Mouse (Mus musculus): ENCODE measurements around the gene Lipc.
"Not testable (repeated sequence)": the region's sequence is repeated elsewhere in the genome, so short reads cannot be mapped to it uniquely, and the experiment has no call there.

Gene Lipc

DNA sequence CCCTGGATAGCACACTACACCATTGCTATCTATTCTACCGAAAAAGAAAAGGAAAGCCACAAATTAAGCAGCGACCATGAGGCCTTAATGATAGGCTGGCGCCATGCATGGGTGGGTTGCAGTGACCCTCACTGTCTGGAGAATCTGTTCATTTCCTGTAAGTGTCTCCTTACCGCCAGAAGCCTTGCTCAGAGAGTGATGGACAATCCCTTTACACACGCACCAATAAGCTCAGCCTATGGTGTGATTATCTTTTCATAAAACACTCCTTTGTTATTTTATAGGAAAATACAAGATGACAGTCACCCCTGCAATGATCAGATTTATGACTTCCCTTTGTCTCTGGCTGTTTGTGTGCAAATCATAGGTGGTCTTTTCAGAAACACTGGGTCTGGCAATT, 92.8 kb downstream of the Lipc start:
- peak; percentile 31 for DNase-seq (ENCODE audit: low spot score)

GRCm38 (mm10) chr9:70855868-70856267, 96.2 kb downstream of the Lipc start:
- DNase-seq (ENCODE audit: low spot score) = no peak

- no peak for DNase-seq (ENCODE audit: low spot score)
Observed at GRCm38 (mm10) chr9:70854950-70855349, 97.1 kb downstream of the Lipc start.

GRCm38 (mm10) chr9:70853081-70853480, 98.9 kb downstream of the Lipc start:
- not testable (repeated sequence) for DNase-seq (ENCODE audit: low spot score)

DNA sequence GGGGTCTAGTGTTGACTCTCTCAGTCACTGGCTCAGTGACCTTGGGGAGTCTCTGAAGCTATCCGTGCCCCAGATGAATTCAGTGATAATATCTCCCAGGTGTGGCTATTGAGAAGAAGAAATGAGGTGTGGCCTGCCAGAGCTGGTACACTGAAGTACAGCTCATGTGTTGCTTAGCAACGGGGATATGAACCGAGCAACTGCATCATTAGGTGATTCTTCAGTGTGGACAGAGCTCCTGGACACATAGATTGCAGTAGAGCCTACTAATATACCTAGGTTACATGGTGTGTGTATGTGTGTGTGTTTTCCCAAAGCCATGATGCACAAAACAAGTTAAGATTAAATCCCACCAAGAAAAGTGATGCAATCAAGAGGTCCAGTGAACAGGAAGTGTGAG, 100.5 kb downstream of the Lipc start:
- DNase-seq (ENCODE audit: low spot score) = no peak

DNA sequence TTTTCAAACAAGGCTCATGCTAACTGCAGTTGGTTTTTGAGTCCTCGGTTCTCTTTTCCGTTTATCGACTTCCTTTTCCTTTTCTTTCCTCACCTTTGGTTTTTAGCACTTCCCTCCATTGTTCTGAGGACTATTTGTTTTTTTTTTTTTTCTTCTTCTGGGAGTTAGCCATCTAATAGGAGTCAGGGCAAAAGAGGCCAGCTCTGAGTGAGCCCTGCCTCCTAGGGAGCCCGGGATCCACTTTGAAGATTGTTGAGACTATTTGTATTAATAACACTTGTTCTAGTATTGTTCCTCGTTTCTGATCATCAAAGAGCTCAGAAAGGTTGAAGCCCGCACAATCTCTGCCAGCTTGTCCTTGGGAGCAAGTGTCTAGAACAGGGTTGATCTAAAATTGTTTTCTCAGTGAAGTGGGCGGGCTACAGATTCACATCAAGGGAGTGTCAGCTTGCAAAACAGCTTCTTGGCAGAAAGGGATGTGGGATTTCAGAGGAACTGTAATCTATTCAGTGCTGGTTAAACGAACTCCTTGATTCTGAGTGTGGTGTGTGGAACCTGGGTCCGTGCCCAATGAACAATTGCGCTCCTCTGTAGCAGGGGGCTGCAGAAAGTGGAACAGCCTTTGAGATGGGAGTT, 103.8 kb downstream of the Lipc start:
- DNase-seq (ENCODE audit: low spot score) = no peak

GRCm38 (mm10) chr9:70847627-70848051, 104.4 kb downstream of the Lipc start:
- DNase-seq (ENCODE audit: low spot score) = peak; percentile 31

DNA sequence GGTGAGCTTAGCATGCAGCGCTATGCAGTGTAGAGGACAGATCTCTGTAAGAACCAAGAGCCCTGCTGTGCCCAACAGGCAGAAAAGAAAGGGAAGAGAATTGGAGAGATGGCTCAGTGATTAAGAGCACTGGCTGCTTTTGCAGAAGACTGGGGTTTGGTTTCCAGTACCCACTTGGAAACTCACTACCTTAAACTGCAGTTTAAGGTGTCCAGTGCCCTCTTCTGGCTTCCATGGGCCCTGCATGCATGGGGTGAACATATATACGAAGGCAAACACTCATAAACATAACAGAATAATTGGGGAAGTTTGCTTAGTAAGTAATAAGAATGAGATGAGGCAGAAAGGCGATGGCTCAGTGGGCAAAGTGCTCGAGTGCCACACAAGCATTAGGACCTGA, 108.8 kb downstream of the Lipc start:
- no peak for DNase-seq (ENCODE audit: low spot score)

- DNase-seq (ENCODE audit: low spot score) = no peak
Observed at GRCm38 (mm10) chr9:70842300-70842941, 109.6 kb downstream of the Lipc start.

DNA sequence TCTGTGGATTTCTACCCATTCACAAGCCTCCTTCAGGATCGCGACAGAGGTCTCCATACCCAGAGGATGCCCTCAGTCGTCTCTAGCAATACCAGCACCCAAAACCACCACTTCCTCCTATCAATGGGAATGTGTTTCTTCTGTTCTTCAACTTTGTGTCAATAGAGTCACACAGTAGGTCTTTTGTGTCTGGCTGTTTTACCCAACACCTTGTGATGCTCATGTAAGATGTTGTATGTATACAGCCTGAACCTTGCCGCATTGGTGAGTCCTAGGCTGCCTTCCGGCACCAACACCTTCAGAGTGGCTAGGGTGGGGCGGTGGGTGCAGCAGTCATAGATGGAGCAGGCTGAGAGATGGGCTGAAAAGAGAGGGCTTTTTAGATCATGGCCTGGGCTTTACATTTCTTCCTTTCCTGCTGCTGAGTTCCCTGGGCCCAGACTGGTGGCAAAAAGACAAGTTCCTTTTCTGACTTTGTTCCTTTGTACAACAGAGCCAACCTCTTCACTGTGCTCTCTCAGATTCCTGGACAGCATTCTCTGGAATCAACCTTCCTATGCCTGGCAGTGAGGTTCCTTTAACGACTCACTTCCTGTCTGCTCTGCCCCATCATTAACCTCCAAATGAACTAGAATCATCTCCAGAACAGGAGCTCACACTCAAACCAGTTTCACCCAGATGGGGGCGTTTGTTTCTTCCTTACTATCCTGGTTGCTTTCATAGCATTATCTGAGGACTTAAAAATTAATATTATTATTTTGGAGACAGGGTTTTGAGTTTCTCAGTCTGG, 110.4 kb downstream of the Lipc start:
- DNase-seq (ENCODE audit: low spot score) = no peak

GRCm38 (mm10) chr9:70840861-70841341, 111.1 kb downstream of the Lipc start:
- DNase-seq (ENCODE audit: low spot score) = peak; percentile 18

- no peak for DNase-seq (ENCODE audit: low spot score)
Observed at GRCm38 (mm10) chr9:70838132-70838911, 113.7 kb downstream of the Lipc start.

GRCm38 (mm10) chr9:70834730-70835154, 117.3 kb downstream of the Lipc start:
- no peak for DNase-seq (ENCODE audit: low spot score)

- no peak for DNase-seq (ENCODE audit: low spot score)
Observed at GRCm38 (mm10) chr9:70834217-70834616, 117.8 kb downstream of the Lipc start.

GRCm38 (mm10) chr9:70833111-70833908, 118.7 kb downstream of the Lipc start:
- no peak for DNase-seq (ENCODE audit: low spot score)

DNA sequence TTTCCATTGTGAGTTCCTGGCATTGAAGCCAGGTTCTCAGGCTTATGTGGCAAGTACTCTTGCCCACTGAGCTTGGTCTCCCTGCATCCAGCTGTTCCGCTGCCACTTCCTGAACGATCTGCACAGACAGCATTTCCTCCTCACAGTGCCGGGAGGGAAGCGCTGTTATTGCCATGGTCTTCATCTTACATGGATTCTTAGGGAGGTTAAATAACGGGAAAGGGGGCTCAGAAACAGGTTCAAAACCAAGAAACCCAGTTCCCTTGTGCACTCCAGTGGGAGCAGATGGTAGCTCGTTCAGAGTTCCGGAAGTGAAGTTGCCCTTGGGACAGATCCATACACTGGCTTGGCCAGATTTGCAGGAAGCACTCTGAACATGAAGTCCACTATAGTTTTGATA, 119.8 kb downstream of the Lipc start:
- no peak for DNase-seq (ENCODE audit: low spot score)

DNA sequence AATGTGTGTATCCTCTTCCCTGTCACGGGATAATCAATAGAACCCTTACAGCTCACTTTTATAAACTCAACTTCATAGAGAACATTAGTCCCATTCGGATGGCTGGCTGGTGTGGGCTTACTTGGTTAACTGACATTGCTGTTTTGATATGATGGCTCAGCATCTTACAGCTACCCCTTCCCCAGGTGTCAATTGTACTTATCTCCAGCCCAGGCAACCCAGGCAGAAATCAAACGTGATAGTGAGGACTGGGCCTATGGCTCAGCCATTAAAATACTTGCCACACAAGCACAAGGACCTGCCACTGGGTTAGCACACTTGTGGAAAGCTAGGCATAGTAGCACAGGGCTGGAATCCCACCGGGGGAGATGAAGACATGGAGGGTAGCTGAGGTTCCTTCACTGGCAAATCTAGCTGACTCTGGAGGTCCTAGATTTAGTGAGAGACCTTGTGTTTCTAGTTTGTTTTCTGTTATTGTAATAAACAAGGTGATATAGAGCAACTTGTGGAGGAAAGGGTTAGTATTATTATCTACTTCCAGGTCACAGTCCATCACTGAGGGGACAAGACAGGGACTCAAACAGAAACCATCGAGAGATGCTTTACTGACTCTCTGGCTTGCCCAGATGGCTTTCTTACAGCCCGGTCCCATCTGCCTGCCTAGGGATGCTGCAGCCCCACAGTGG, 121.0 kb downstream of the Lipc start:
- DNase-seq (ENCODE audit: low spot score) = no peak

DNA sequence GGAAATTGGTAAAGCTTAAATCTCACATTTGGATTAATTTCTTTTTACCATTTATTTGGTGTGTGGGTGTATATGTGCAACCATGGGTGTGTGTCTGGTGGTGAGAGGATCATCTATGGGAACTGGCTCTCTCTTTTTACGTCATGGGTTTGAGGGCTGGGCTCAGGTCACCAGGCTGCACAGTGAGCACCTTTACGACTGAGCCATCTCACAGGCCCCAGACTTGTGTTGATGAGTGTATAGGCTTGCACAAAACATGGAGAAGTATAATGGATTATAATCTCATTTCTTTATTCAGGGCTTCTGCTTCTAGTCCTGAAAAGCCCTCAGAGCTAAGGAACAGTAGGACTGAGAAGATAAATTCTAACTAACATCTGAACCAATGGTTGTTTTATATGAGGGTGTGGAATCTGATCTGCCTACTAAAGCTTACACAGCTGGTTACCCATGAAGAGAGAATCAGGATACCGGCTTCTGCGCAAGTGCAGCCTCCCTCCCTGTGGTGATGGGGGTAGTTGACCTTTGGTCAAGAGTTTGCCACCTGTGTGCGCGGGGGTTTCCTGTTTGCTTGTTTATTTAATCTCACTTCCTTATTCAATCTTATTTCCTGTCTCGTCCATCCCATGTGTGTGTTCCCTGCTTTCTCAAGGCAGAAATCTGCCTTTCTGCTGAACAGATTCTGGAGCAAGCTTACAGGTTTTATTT, 122.1 kb downstream of the Lipc start:
- peak; percentile 31 for DNase-seq (ENCODE audit: low spot score)

DNA sequence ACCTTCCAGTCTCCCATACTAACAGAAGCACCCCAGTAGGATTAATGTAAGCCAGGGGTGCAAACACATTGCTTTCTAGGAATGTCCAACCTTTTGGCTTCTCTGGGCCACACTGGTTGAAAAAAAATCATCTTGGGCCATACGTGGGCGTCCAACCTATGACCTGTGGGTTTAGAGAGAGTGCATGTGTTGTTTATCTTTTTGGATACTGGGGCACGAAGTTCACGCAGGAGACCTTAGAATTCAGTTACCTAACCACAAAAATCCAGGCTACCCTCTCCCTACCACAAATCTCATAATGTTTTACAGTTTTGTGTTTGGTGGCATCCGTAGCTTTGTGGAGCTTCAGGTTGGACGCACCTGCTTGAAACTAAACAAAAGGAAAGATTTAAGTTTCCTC, 124.1 kb downstream of the Lipc start:
- DNase-seq (ENCODE audit: low spot score) = no peak

DNA sequence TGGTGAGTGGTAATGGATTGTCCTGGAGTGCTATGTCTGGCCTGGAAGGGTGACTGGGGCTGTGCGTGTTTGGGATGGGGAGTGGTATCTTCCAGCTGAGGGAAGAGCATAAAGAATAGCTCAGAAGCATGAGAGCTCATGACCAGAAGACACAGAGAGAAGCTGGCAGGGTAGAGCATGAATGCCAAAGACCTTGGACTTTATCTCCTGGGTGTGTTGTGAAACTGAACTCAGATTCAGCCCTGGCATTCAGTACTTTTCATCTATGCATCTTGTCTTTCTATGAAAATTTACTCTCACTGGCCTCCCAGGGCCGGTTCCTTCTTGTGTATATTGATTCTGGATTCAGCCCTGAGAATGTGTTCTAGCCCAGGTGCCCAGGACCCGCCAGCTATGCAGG, 127.9 kb downstream of the Lipc start:
- no peak for DNase-seq (ENCODE audit: low spot score)

Data from embryo, embryonic 10 days (tissue).